ENCODE assay signal across 25 mouse cellular contexts in genomic region chr10:72613125-72613915, GRCm38 (mm10). TPM values are rescaled to one million over a fixed set of nuclear protein-coding genes. Genes with fewer than 3 reads are reported as not detected.
DNase-seq lines count a peak whose midpoint lies in the region; ATAC-seq and TF ChIP-seq lines count a peak whose summit lies in the region.
"Had no signal": no experiment of that assay in that cellular context is flagged by ENCODE, and none has a peak within 500 bp of the region (broad histone marks: within the 10 kb centered on the region; RNA-seq: fewer than 3 reads in every experiment).

No protein-coding gene starts in this region.

- no peak overlapping the region for H3K27ac ChIP-seq in hindbrain, postnatal 0 days
- H3K27ac ChIP-seq: embryonic facial prominence, embryonic 12.5 days; heart, embryonic 13.5 days; hindbrain, embryonic 12.5 days; limb, embryonic 15.5 days; liver, embryonic 14.5 days; midbrain, embryonic 12.5 days; stomach, embryonic 15.5 days had no signal

- no peak overlapping the region for H3K4me2 ChIP-seq in hindbrain, postnatal 0 days (ENCODE audit: low read depth, low read length)
- H3K4me2 ChIP-seq: embryonic facial prominence, embryonic 12.5 days; heart, embryonic 13.5 days; hindbrain, embryonic 12.5 days; limb, embryonic 15.5 days; lung, embryonic 14.5 days; midbrain, embryonic 12.5 days; stomach, embryonic 15.5 days had no signal

- H3K9ac ChIP-seq in hindbrain, postnatal 0 days (replicated peaks; ENCODE audit: low read length) = no peak overlapping the region
- H3K9ac ChIP-seq: embryonic facial prominence, embryonic 12.5 days; forebrain, postnatal 0 days; heart, embryonic 13.5 days; hindbrain, embryonic 12.5 days; limb, embryonic 15.5 days; liver, embryonic 14.5 days; lung, embryonic 14.5 days; midbrain, embryonic 12.5 days; stomach, embryonic 15.5 days had no signal

- H3K4me1 ChIP-seq in hindbrain, postnatal 0 days (ENCODE audit: insufficient read depth, low read length) = no peaks in the 10 kb centered on the region
- H3K4me1 ChIP-seq: embryonic facial prominence, embryonic 12.5 days; heart, embryonic 13.5 days; hindbrain, embryonic 12.5 days; limb, embryonic 15.5 days; midbrain, embryonic 12.5 days; stomach, embryonic 15.5 days had no signal

- no peak for TF ChIP-seq CTCF in hindbrain, postnatal 0 days (IDR thresholded peaks at IDR 0.05; ENCODE audit: low read depth)

- intact Hi-C loops in left cerebral cortex, postnatal 14 days (cut with DNase I) = no loop called here

- H3K27me3 ChIP-seq in hindbrain, postnatal 0 days (ENCODE audit: insufficient read depth, low read length) = no peaks in the 10 kb centered on the region
- H3K27me3 ChIP-seq: embryonic facial prominence, embryonic 12.5 days; heart, embryonic 13.5 days; hindbrain, embryonic 12.5 days; limb, embryonic 15.5 days; midbrain, embryonic 12.5 days; stomach, embryonic 15.5 days had no signal

- no peak overlapping the region for H3K4me3 ChIP-seq in hindbrain, postnatal 0 days (ENCODE audit: low read length)
- H3K4me3 ChIP-seq: embryonic facial prominence, embryonic 12.5 days; heart, embryonic 13.5 days; hindbrain, embryonic 12.5 days; limb, embryonic 15.5 days; midbrain, embryonic 12.5 days; stomach, embryonic 15.5 days had no signal

- no peaks in the 10 kb centered on the region for H3K9me3 ChIP-seq in hindbrain, postnatal 0 days (ENCODE audit: low read length)
- H3K9me3 ChIP-seq: embryonic facial prominence, embryonic 12.5 days; hindbrain, embryonic 12.5 days; limb, embryonic 15.5 days; midbrain, embryonic 12.5 days; stomach, embryonic 15.5 days had no signal

- ATAC-seq in hindbrain, postnatal 0 days = no peak
- ATAC-seq in monocyte, adult 5-6 weeks (replicated peaks; ENCODE audit: insufficient number of reproducible peaks, low FRiP score, low TSS enrichment, poor library complexity, severe bottlenecking) = no peak
- ATAC-seq: forebrain, postnatal 0 days had no signal

- DNase-seq in layer of hippocampus, adult 9-10 months (ENCODE audit: low spot score) = peak; percentile 38
- DNase-seq in layer of hippocampus, postnatal 36 days = no peak
- DNase-seq in 3T3-L1 (ENCODE audit: low read depth, low spot score) (peak; percentile 36), 416B (ENCODE audit: low read depth) (peak; percentile 41)
- DNase-seq in left cerebral cortex, postnatal 14 days (ENCODE audit: low spot score in 2 of 2) = peak; percentile 12 to 39
- no peak for DNase-seq in hindbrain, postnatal 0 days (ENCODE audit: low spot score)
- DNase-seq: adrenal gland, postnatal 25 days; cerebellum, adult 11 months; cerebellum, postnatal 14 days; forebrain, postnatal 0 days; gastrocnemius, postnatal 25 days; heart, adult 18-20 months; kidney, adult 11 months; kidney, postnatal 4 days; lung, embryonic 14.5 days; thymus, adult 18-20 months; thymus, postnatal 36 days had no signal

- no peaks in the 10 kb centered on the region for H3K36me3 ChIP-seq in hindbrain, postnatal 0 days (ENCODE audit: insufficient read depth, low read length)
- H3K36me3 ChIP-seq: embryonic facial prominence, embryonic 12.5 days; heart, embryonic 13.5 days; hindbrain, embryonic 12.5 days; limb, embryonic 15.5 days; midbrain, embryonic 12.5 days; stomach, embryonic 15.5 days had no signal

- WGBS in hindbrain, postnatal 0 days = 84% methylated on average over 5 of the region's 5 CpGs

RNA-seq across cellular contexts. Expression of gene Zwint, which starts 41.3 kb away (rescaled TPM):
- total RNA-seq in layer of hippocampus, postnatal 36 days (2021) = 100 to 1,000 TPM; 639 to 717 TPM
- 100 to 1,000 TPM; 779 to 807 TPM for total RNA-seq in left cerebral cortex, postnatal 14 days (2021)
- 760 and 789 TPM in 2 replicates for total RNA-seq in hindbrain, postnatal 0 days (2014; rRNA removed)
- 1,139 and 1,175 TPM in 2 replicates for polyA plus RNA-seq in hindbrain, postnatal 0 days (2015; fragmentation: Nextera tagmentation; extraction: Ambion mirVana)
- 75.7 to 102 TPM (median 99.6 TPM) in 3 replicates for total RNA-seq in monocyte, adult 5-6 weeks (2017)

Comparison
In these comparisons a context has a peak if more than half of its experiments do, and no peak if none do; other contexts are left out.
1. DNase-seq: peak in layer of hippocampus, adult 9-10 months (single experiment), 3T3-L1 (single experiment), 416B (single experiment) and left cerebral cortex, postnatal 14 days (2 of 2); none in layer of hippocampus, postnatal 36 days (0 of 2) and hindbrain, postnatal 0 days (single experiment).